Mouse (Mus musculus): ENCODE measurements around the gene Loxl1. TPM values are rescaled to one million over a fixed set of nuclear protein-coding genes. Genes with fewer than 3 reads are reported as not detected.

Gene Loxl1
- total RNA-seq, 2 experiments from 2014 or later = 18.3 to 20.2 TPM

GRCm38 (mm10) chr9:58248746-58249413 lies 64.1 kb downstream of the Loxl1 start:
- peak; percentile 33 to 53 for DNase-seq

DNA sequence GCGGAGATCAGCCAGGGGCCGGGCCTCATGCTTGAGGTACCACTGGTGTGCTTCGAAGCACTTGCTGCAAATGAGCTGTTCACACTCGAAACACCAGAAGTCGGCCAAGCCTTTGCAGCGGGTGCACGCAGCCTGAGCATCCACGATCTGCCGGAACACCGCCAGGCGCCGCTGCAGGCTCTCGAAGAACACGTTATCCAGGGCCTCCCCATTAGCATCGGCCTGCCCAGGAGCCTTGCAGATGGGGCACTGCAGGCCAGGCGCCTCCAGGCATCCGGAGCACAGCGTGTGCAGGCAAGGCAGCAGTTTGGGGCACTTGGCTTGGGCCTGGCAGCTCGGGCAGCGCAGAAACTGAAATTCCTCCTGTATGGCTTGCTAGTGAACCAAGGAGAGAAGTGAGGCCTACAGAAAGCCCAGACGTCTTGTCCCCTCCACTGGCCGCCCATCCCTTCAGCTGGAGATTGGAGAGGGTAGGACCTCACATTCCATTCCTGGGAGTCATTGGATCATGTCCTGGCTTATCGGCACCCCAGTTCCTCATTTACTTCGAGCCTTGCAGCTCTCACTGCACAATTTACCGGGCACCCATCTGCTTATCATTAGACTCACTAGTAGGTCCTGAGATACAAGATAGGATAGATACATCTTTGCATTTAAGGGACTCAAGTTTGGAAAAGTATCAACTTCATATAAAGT lies 65.8 kb downstream of the Loxl1 start:
- DNase-seq = peak; percentile 87 to 88

DNA sequence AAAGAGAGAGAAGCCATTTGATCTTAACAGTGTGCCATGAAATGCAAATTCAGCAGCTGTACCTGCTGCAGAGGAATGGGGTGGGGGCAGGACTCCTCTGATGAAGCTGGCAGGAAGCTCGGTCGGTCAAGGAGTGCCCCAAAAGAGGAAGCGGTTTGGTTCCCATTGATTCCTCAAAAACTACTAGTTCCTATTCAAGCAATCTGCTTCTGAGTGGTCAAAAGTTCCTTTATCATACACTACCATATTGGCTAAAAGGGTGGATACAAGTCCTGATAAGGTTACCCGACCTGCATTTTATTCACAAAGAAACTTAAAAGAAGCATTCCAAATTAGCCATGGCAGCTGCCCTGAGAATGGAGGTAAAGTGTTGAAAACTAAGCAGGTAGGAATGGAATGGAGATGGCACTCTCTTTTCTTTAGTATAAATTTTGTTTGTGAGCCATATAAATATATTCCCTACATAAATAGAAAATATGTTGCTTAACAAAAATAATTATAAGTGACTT lies 66.8 kb downstream of the Loxl1 start:
- no peak for DNase-seq

GRCm38 (mm10) chr9:58243696-58244095 lies 69.3 kb downstream of the Loxl1 start:
- no peak for DNase-seq

DNA sequence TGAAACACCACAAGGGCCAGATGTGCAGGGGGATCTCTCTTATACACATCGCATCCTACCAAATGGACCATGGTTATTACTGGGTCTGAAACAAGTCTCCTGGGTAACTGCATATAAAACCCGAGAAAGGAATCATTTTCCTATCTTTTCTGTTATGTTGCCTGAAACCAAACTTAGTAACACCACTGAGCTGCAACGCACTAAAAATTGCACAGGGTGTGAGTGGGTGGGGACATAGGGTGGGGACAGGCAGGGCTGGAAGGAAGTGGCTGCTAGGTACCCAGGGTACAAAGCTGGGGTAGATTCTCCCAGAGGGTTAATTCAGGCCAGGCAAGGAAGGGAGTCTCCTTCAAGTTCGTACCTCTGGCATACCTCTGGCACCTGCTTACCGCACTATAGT lies 70.3 kb downstream of the Loxl1 start:
- DNase-seq = no peak

DNA sequence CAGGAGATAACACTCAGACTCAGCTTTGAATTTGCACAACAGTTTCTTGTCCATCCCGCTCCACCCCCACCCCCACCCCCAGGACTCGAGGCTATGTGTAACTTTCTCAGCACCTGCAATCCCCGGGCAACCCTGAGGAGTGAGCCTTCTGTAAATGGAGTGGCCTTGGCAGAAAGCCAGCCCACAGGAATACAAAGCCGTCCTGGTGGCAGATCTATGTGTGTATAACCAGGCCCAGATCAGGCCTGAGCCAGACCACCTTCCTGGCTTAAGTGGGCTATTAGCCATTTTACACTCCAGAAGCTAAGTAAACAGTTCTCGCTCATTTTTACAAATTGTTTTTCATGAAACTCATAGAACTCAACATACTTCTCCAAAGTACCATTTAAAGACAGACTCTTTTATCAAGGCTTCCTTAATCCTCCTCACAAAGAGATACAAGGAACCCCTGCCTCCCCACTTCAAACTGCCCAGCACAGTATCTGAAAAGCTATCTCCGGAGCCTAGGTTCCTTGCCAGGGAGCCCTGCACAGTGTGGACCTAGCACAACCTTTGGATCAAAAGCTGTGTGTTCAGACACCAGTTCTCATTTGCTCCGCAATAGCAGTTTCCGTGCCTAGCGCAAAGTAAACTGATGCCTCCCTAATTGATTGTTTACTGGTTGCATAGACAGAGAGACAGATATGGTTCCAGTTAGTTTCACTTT lies 71.1 kb downstream of the Loxl1 start:
- peak in 1 of 2 experiments; percentile 55 for DNase-seq

Other genes with a start within 250 kb of the Loxl1 start
- under 1 TPM; 0.30 to 0.44 TPM for gene Stra6, start 249.4 kb downstream of the Loxl1 start, total RNA-seq (2021)
- gene Ccdc33, start 194.4 kb downstream of the Loxl1 start, total RNA-seq (2021) = 1 to 10 TPM in 1 of 2 experiments, not detected in 1; 1.2 TPM
- gene Islr, start 108.9 kb downstream of the Loxl1 start, total RNA-seq (2021) = 10 to 100 TPM; 19.2 to 19.8 TPM
- 1 to 10 TPM in 1 of 2 experiments, under 1 TPM in 1; 0.42 to 1.7 TPM for gene Islr2, start 108.9 kb downstream of the Loxl1 start, total RNA-seq (2021)
- gene Pml, start 63.4 kb downstream of the Loxl1 start, total RNA-seq (2021) = 1 to 10 TPM; 8.1 to 8.8 TPM
- 10 to 100 TPM; 10.2 to 10.5 TPM for gene Stoml1, start 60.0 kb downstream of the Loxl1 start, total RNA-seq (2021)
- not detected for gene Tbc1d21, start 57.3 kb upstream of the Loxl1 start, total RNA-seq (2021)
- gene Insyn1, start 175.4 kb upstream of the Loxl1 start, total RNA-seq (2021) = 10 to 100 TPM; 28.2 to 30.7 TPM
- gene Cd276, start 242.3 kb upstream of the Loxl1 start, total RNA-seq (2021) = 1 to 10 TPM; 5.9 to 8.3 TPM

Measured in heart, adult 18-20 months (tissue).